Mouse (Mus musculus): ENCODE measurements around the gene BC048671. TPM values are rescaled to one million over a fixed set of nuclear protein-coding genes. Genes with fewer than 3 reads are reported as not detected.

BC048671 gene
- total RNA-seq, 2 experiments from 2014 or later, result not detected

Other genes with a start within 250 kb of the BC048671 start
- not detected for gene Vmn1r49, start 222.7 kb upstream of the BC048671 start, total RNA-seq (2021)
- not detected for gene Vmn1r50, start 199.8 kb upstream of the BC048671 start, total RNA-seq (2021)
- not detected for gene Vmn1r51, start 178.6 kb upstream of the BC048671 start, total RNA-seq (2021)
- not detected for gene Vmn1r52, start 126.4 kb upstream of the BC048671 start, total RNA-seq (2021)
- gene V1ra8, start 98.4 kb upstream of the BC048671 start, total RNA-seq (2021), result not detected
- gene Vmn1r53, start 76.8 kb upstream of the BC048671 start, total RNA-seq (2021), result not detected
- not detected for gene Vmn1r54, start 54.9 kb upstream of the BC048671 start, total RNA-seq (2021)
- gene Chst13, start 24.0 kb downstream of the BC048671 start, total RNA-seq (2021), result under 1 TPM in 1 of 2 experiments, not detected in 1; 0.38 TPM
- gene Uroc1, start 32.1 kb downstream of the BC048671 start, total RNA-seq (2021), result not detected
- gene Zxdc, start 68.3 kb downstream of the BC048671 start, total RNA-seq (2021), result 10 to 100 TPM; 11.3 to 13.8 TPM
- gene Cfap100, start 127.6 kb downstream of the BC048671 start, total RNA-seq (2021), result 1 to 10 TPM; 1.0 to 1.1 TPM
- gene Klf15, start 161.4 kb downstream of the BC048671 start, total RNA-seq (2021), result 10 to 100 TPM; 29.8 to 33.3 TPM
- 1 to 10 TPM; 5.0 to 7.6 TPM for gene Aldh1l1, start 185.2 kb downstream of the BC048671 start, total RNA-seq (2021)